Mouse (Mus musculus) lung, postnatal 14 days (tissue): ENCODE data around the gene BC030870.

Experiments used
- DNase-seq: peaks from one replicate; pipeline ENCODE4 v3.0.0; 2021

BC030870 gene

DNA sequence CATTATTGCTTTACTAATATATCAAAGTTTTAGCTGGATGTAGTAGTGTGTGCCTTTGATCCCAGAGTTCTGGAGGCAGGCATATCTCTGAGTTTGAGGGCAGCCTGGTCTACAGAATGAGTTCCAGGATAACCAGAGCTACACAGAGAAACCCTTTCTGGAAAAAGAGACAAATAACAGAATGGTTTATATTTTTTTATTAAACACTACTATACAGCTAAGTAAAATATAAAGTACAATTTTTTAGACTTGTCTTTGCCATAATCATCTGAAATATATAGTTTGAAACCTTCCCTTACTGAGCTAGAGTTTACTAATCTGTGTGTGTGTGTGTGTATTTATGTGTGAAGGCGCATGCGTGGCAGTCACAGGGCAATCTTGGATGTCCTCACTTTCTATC lies 54.6 kb downstream of the BC030870 start, which contains the start of gene Gm10663:
Gene Gm10663, plus strand, starts transcription at position 301 of the 400 bp plus-strand sequence.
- DNase-seq: no peak

DNA sequence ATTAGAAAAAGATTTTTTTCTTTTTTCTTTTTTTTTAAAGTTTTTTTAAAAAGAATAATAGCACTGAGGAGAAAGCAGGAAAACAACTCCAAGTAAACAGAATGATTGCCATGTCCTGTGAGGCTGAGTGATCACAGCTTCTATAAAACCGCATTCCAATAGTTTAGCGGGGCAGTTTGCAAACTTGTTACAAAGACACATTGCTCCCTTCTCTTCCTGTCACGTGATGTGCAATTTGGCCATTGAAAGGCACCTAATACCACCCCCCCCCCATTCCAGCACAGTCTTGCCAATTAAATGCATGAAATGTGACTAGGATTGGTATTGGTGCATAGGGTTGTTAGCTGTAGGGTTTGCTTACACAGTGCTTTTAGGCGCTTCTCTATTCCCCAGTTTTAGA lies 58.4 kb downstream of the BC030870 start:
- no peak for DNase-seq

DNA sequence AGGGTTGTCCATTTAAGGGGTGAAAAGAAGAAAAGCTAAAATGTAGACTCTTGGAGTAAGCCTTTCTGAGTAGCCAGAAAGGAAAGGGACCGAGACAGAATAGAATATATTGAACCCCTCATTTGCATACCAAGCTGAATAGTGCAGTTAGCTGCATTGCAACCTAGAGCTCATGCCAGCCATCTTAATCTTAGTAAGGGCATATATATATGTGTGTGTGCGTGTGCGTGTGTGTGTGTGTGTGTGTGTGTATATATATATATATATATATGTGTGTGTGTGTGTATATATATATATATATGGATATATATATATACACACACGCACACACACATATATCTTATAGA lies 60.9 kb downstream of the BC030870 start:
- no peak for DNase-seq

DNA sequence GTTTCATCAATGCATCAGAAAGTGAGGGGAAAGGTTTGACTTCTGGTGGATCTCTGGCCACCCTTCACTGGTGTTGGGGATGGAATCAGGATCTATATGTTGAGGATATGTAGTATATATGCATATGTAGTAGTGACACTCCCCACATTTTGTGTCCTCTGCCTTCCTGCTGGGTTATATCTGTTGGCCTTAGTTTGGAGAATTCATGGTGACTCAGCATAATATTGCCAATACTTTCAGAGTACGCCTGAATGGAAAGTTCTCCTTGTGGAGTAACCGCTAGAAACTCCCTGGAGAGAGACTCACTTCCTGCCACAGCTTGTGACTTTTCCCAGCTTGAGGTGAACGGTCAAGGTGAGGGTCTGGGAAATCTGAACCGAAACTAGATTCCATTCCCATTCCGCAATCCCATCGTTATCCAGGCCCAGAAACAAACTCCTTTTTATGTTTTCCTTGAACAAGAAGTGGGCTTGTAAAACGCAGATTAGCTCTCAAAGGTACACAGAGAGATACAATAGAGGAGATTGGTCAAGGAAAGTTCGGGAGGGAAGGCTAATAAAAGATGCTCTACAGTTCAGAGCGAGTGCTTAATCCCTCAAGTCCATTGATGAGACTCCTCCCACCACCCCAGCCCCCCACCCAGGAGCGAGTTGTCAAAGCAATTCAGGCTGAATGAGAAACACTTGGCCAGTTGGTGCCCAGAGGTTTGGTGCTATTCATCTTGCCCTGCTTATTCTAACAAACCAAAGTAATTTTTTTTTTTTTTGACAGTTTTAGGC lies 61.5 kb downstream of the BC030870 start:
- no peak for DNase-seq

DNA sequence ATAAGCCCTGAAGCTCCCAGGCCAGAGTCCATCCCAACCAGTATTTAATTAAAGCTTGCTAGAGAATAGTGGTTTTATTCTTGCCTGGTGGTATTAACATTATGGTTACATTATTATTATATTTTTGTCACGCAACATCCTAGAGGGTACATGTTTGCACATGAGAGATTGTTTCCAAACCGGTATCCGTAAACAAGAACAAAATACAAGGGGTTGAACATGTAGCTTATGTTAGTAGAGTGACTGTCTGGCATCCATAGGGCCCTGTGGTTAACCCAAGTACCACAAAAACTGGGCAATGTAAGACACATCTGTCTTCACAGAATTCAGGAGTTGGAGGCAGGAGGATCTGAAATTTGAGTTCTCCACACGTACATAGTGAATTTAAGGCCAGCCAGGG lies 62.3 kb downstream of the BC030870 start:
- no peak for DNase-seq

DNA sequence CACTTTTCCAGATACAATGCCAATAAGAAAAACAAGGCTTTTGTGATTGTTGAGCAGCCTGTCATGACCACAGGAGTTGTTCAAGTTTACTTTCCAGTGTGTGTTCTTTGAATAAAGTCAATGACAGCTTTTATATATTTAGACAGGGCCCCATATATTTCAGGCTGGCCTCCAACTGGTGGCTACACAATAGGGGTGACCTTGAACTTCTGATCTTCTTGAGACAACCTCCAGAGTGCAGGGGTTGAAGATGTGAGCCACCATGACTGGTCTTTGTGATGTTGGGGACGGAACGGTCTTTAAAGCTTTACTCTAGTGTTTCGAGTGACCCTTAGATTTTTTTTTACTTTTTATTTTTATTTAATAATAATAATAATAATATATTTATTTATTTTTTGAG lies 63.7 kb downstream of the BC030870 start:
- DNase-seq: no peak

DNA sequence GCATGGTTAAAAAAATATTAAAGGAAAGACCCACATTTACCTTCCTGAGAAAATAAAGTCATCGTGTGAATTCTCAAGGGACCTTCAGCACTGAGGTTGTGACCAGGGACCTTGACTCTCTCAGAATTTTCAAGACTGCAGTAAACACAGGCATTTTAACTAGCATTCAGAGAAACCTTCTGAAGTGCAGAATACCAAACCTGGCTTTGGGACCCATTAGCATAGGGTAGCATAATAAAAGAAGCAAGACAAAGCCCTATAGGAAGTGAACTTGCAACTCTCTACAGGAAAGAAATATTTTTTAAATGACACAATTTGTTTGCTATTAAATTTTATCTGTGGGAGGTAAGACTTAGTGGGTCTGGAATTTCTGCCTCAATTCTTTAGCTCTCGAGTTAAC lies 65.3 kb downstream of the BC030870 start:
- DNase-seq: no peak

DNA sequence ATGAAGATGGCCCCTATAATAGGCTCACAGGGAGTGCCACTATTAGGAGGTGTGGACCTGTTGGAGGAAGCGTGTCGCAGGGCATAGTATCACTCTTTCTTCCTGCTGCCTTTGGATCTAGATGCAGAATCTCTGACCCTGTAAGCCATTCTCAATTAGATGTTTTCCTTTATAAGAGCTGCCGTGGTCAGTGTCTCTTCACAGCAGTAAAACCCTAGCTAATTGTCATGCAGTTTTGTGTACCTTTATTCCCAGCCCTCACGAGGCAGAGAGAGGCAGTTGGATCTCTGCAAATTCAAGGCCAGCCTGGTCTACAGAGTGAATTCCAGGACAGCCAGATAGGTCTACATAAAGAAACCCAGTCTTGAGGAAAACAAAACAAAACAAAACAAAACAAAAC lies 67.2 kb downstream of the BC030870 start:
- DNase-seq: no peak

DNA sequence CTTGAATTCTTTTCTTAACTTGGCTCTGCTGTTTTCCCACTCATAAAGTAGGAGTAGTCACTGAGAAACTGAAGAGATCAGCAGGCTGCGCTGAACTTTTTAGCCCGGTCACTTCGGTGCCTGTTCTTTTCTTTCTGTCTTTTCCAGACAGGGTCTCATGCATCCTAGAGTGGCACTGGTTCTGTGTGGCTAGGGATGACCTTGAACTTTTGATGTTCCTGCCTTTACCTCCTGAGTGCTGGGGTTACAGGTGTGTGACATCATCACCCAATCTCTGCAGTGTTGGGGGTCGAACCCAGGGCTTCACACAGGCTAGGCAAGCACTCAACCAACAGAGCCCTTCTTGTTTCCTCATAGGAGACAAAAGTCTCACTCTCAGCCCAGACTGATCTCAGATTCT lies 72.6 kb downstream of the BC030870 start:
- no peak for DNase-seq

DNA sequence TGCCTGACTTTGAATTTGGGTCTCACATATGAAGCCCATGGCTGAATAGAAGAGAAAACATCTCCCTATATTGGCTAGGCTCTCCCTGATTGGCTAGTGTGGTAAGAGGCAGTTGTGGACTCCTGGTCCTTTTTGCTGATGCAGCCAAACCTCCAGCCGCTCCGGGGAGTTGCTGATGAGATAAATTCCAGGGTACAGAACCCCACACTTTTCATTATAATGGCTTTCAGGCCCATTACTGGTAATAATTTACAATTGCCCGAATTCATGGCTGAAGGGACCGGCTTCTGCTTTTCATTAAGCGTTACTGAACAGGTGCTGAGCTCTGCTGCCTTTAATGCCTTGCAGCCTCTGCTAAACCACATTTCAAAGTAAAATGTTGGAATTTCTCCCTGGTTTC lies 75.4 kb downstream of the BC030870 start:
- no peak for DNase-seq

DNA sequence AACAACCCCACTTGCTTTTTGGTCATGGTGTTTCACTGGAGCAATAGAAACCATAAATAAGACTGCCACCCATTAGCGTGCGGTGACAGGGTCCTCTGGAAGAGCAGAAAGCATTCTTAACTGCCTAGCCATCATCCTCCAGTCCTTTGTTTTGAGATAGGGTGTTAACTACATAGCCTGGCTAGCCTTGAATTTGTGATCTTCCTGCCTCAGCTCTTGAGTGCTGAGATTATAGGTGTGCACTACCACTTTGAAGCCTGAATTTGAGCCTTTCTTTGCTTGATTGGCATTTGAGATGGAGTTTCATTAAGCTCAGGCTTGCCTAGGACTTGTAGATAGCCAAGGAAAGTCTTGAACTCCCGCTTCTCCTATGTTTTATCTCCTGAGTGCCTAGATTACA lies 75.8 kb downstream of the BC030870 start:
- no peak for DNase-seq

DNA sequence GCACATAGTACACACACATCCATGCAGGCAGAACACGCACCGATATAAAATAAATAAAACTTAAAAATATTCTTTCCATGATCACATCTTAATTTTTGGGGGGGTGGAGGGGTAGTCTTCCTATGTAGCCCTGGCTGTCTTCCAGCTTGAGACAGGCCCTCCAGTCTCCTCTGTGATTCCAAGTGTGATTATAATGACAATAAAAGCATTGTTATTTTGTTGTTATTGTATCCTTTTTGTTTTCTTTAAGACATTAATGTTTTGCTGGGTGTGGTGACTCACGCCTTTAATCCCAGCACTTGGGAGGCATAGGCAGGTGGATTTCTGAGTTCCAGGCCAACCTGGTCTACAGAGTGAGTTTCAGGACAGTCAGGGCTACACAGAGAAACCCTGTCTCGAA lies 81.6 kb downstream of the BC030870 start:
- no peak for DNase-seq

DNA sequence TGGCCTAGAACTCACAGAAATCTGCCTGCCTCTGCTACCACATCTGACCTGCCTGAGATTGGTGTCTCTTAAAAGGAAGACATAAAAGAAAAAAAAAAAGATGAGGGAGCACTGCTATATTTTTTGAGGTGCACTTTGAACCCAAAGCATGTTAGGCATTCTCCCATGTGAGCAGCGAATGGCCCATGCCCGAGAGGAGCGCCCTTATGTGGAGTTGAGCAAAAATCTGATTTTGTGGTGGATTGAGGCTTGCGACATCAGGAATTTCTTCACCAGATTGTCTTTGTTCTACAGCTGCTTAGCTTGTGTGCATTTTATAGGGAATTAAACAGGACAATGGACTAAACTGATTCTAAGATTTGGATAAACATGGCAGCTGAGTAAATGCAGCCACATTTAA lies 82.2 kb downstream of the BC030870 start:
- no peak for DNase-seq

DNA sequence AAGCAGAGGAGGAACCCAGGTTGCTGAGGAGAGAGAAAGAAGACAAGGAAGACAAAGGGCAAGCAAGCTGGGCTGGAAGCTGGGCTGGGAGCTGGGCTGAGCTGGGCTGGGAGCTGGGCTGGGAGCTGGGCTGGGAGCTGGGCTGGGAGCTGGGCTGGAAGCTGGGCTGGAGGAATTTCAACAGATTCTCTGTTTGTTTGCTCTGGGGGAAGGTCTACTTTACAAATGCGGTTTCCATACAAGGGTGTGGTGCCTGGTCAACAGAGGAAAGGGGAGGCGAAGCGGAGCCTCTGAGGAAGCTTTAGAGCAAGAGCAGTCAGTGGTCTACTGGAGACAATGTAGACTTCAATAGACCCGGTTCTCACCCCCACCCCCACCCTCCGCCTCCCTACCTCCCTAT lies 82.8 kb downstream of the BC030870 start:
- no peak for DNase-seq

DNA sequence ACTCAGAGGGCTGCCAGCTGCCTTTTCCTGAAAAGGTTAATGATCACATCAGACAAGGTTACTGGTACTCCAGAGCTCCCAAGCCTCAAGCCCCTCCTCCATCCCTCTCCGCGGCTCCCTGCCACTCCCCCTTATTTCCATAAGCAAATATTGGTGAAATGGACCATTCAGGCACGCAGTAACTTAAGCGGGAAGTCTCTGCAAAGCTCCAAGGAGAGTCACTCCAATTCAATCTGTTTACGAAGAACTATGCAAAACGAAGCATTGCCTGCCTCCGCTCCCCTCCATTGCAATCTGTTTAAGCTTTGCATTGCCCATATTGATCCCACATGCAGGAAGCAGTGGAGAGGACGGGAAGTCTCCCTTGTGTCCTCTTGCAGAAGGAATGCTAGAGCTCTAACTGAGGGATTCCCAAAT lies 92.2 kb downstream of the BC030870 start, which contains the start of gene Apela:
Gene Apela, minus strand, starts transcription at position 220 of the 417 bp plus-strand sequence.
- peak; percentile 31 for DNase-seq
